ENCODE assay signal across 8 mouse cellular contexts in genomic region chr11:59899711-59900685, GRCm38 (mm10). TPM values are rescaled to one million over a fixed set of nuclear protein-coding genes. Genes with fewer than 3 reads are reported as not detected.
DNase-seq lines count a peak whose midpoint lies in the region; ATAC-seq and TF ChIP-seq lines count a peak whose summit lies in the region.

No protein-coding gene starts in this region.

- peak in 1 of 2 experiments; percentile 13 for DNase-seq in left cerebral cortex, adult 2 months (ENCODE audit: extremely low spot score in 1 of 2, low spot score in 2 of 2)
- no peak for DNase-seq in left cerebral cortex, adult 11 months (ENCODE audit: low spot score)
- peak; percentile 59 for DNase-seq in heart, postnatal 25 days (ENCODE audit: low spot score)
- peak; percentile 43 to 69 for DNase-seq in lung, postnatal 4 days
- DNase-seq in liver = no peak
- DNase-seq in midbrain, embryonic 10.5 days (ENCODE audit: low spot score) = no peak

- no peak overlapping the region for H3K9ac ChIP-seq in embryonic facial prominence, embryonic 15.5 days

- 52% methylated on average over 13 of the region's 13 CpGs for WGBS in embryonic facial prominence, embryonic 15.5 days
- WGBS in midbrain, embryonic 10.5 days = 60% methylated on average over 13 of the region's 13 CpGs

- H3K27me3 ChIP-seq in embryonic facial prominence, embryonic 15.5 days = no peaks in the 10 kb centered on the region
- H3K27me3 ChIP-seq in midbrain, embryonic 10.5 days (ENCODE audit: low read depth, poor library complexity, severe bottlenecking) = no peaks in the 10 kb centered on the region

- H3K4me1 ChIP-seq in embryonic facial prominence, embryonic 15.5 days = peaks cover 7% of the 10 kb centered on the region; the same call in 1 of the 2 replicates
- H3K4me1 ChIP-seq in midbrain, embryonic 10.5 days = peaks cover 18% of the 10 kb centered on the region

- H3K4me3 ChIP-seq in left cerebral cortex, adult 2 months = no peak overlapping the region
- no peak overlapping the region for H3K4me3 ChIP-seq in embryonic facial prominence, embryonic 15.5 days (replicated peaks)
- no peak overlapping the region for H3K4me3 ChIP-seq in midbrain, embryonic 10.5 days

- H3K27ac ChIP-seq in left cerebral cortex, adult 2 months = peak overlapping the region; percentile 56; the same call in 1 of the 2 replicates
- H3K27ac ChIP-seq in embryonic facial prominence, embryonic 15.5 days (replicated peaks) = no peak overlapping the region
- H3K27ac ChIP-seq in midbrain, embryonic 10.5 days (replicated peaks) = no peak overlapping the region

- no peak overlapping the region for H3K4me2 ChIP-seq in embryonic facial prominence, embryonic 15.5 days (replicated peaks)

- H3K36me3 ChIP-seq in embryonic facial prominence, embryonic 15.5 days = no peaks in the 10 kb centered on the region
- H3K36me3 ChIP-seq in midbrain, embryonic 10.5 days = no peaks in the 10 kb centered on the region

- intact Hi-C loops in left cerebral cortex, adult 2 months (cut with DNase I) = no loop called here
- intact Hi-C loops in heart, postnatal 25 days (cut with DNase I) = loop anchor here (5.0 kb wide), 2 partner anchors 47 to 1602 kb away; partner anchors contain the start of gene Med9

- ATAC-seq in embryonic facial prominence, embryonic 15.5 days (ENCODE audit: insufficient number of reproducible peaks, low FRiP score, low TSS enrichment, low read depth) = 0 out of 2 replicates have a peak, but pooled peaks have one; percentile 24
- ATAC-seq in megakaryocyte progenitor cell, adult 5-6 weeks (replicated peaks; ENCODE audit: poor library complexity) = no peak

- no peak for TF ChIP-seq CTCF in left cerebral cortex, adult 2 months (IDR thresholded peaks at IDR 0.05)

- H3K9me3 ChIP-seq in embryonic facial prominence, embryonic 15.5 days (replicated peaks) = no peaks in the 10 kb centered on the region
- no peaks in the 10 kb centered on the region for H3K9me3 ChIP-seq in midbrain, embryonic 10.5 days (replicated peaks)

RNA-seq across cellular contexts. Expression of gene Med9, which starts 48.0 kb away (rescaled TPM):
- total RNA-seq in left cerebral cortex, adult 2 months (2021) = 10 to 100 TPM; 40.6 to 40.9 TPM
- 37.6 and 39.4 TPM in 2 replicates for polyA plus RNA-seq in embryonic facial prominence, embryonic 15.5 days (2015; fragmentation: Nextera tagmentation; extraction: Ambion mirVana)
- total RNA-seq in heart, postnatal 25 days (2021) = 10 to 100 TPM; 23.5 to 24.7 TPM
- polyA plus RNA-seq in midbrain, embryonic 10.5 days (2016; fragmentation: Nextera tagmentation; extraction: Ambion mirVana) = 51.2 and 55.9 TPM in 2 replicates
- 19.1 and 19.8 TPM in 2 replicates for total RNA-seq in megakaryocyte progenitor cell, adult 5-6 weeks (2015)
- total RNA-seq in megakaryocyte progenitor cell, adult 5-6 weeks (2017) = 18.1 and 26.1 TPM in 2 replicates

Comparison
In these comparisons a context has a peak if more than half of its experiments do, and no peak if none do; other contexts are left out.
1. DNase-seq: peak in heart, postnatal 25 days (single experiment) and lung, postnatal 4 days (2 of 2); none in left cerebral cortex, adult 11 months (single experiment), liver (single experiment) and midbrain, embryonic 10.5 days (single experiment).